Mouse (Mus musculus) heart, postnatal 10 days (tissue): Measurements from ENCODE around the gene Kcnk3. TPM values are rescaled to one million over a fixed set of nuclear protein-coding genes. Genes with fewer than 3 reads are reported as not detected.

Experiments used
- DNase-seq, 2 experiments: peaks; one replicate each; pipeline ENCODE4 v3.0.0; 2021
- intact Hi-C: fragments of 180-260 bp; cut with DNase I; formaldehyde crosslinking; loops from one replicate; pipeline ENCODE4 v1.15.1; 2025
- total RNA-seq, 2 experiments: library from RNA; stranded (reverse); gene quantifications; 2 replicates each; pipeline ENCODE4 v1.2.3; 2021

Gene Kcnk3
- total RNA-seq = 100 to 1,000 TPM; 159 to 183 TPM

DNA sequence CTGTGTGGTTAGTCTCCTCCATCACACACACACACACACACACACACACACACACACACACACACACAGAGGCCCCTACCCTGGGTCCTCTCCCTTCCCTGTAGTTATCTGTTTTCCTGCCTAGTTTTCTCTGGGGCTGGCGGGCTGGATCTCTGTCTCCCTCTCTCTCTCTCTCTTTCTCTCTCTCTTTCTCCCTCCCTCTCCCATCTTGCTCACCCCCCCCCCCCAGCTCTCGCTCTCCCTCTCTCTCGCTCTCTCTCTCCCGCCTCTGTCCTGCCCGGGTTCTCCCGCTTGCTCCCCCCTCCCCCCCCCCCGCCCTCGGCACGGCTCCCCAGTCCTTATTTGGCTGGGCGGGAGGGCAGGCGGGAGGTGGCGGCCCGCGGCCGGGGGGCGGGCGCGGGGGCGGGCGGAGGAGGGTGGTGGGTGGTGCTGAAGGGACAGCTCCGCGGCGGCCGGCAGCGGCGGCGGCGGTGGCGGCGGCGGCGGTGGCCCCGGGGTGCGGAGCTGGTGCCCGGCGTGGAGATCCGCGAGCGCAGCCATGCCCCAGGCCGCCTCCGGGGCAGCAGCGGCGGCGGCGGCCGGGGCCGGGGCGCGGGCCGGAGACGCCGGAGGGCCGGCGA, at the start of gene Kcnk3:
Gene Kcnk3, plus strand, starts transcription at position 490 of the 620 bp plus-strand sequence.
- DNase-seq = peak; percentile 84 to 85
- intact Hi-C loops = loop anchor here (5.0 kb wide), 2 partner anchors 35 to 70 kb away; no protein-coding TSS in a partner anchor

- DNase-seq = no peak
- intact Hi-C loops = no loop called here
These were observed 42.3 kb upstream of the Kcnk3 start, which contains the start of gene Cib4 for GRCm38 (mm10) chr5:30545698-30546097. TSS of gene Cib4 (minus strand) at chr5:30545836.

- intact Hi-C loops = no loop called here
- DNase-seq = no peak
These were observed 39.3 kb upstream of the Kcnk3 start for GRCm38 (mm10) chr5:30548681-30549080.

DNA sequence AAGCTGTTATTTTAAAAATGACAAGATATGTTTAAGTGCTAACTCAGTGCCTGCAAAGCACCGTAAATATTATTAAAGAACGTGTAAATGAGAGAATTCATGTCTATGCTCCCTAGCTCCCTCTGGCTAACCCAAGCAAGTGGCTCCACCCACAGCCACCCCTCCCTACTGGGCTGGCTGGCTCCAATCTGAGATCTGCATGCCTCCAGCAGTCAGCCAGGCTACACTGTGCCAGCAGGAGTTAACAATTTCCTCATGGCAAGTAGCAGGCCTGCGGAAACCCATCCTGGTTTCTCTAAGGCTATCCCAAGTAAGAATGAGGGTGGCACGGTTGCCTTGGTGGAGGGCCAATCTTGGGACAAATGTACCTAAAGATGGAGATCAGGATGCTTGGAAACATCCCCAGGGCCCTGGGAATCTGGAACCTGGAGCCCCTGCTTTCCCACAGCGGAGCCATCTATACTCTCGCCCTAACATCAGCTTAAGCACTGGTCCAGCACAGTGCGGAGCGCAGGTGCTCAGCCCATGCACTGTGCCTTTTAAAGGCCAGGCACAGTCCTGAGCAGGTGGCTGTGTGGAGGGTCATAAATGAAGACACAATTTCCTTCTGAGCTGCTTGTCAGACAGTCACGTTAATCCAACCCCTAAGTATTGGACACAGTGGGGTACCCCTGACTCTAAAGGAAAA, 37.5 kb upstream of the Kcnk3 start:
- peak; percentile 48 to 54 for DNase-seq
- intact Hi-C loops = no loop called here

- intact Hi-C loops = no loop called here
- DNase-seq = no peak
These were observed 36.8 kb upstream of the Kcnk3 start for GRCm38 (mm10) chr5:30551022-30551638.

DNA sequence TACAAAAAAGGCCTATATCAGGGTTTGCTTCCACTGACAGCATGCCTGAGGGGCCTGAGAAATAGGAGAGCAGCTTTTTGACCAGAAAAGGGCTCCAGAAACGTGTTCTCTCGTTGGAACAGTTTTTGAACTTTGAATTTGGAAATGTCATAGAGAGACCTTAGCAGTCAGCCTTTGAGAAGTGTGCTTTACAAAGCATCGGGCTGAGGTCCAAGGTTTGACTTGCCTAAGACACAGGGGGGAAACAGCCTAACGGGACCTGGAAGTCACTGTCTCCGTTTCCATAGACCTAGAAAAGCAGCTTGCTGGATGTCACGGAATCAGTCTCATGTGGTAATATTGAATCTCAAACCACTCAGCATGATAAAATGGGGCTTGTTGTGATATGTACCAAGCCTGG, 36.0 kb upstream of the Kcnk3 start:
- intact Hi-C loops = no loop called here

DNA sequence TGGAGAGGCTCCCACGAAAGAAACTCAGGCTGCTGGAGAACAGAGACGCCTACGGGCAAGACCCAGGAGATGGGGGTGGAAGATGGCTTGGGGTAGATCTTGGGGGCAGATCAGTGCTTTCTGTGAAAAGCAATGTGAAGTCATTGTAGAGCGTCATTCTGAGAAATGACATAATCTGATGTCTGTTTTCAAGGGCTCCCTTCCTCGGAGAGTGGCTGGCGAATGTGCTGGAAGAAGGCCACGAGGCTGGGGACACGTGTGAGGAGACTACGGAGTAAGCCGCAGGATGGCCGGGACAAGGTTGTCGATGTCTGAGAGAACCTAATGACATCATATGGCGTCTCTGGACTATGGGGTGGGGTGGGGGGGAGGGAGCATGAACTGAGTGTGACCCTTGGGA, 34.0 kb upstream of the Kcnk3 start:
- intact Hi-C loops = no loop called here
- DNase-seq = no peak

More for the DNA sequence above, 36.0 kb upstream of the Kcnk3 start:
- no peak for DNase-seq

GRCm38 (mm10) chr5:30554981-30555380, 33.0 kb upstream of the Kcnk3 start:
- intact Hi-C loops = no loop called here

DNA sequence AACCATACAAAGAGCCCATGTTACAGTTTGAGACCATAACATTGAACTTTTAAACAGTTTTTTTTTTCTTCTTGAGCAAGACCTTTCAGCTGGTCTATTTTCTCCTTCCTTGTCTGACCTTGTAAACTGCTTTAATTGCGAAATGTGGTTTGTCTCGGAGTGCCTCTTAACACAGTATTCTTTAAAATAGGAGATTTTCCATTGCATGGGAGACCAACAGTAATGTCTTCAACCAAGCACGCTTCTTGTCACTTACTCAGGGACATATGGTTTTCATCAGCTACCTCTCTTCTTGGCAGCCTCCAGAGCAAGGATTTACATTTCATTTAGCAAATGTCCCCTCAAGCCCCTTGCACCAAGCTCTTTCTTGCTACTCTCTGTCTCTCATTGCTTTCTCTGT, 31.7 kb upstream of the Kcnk3 start:
- no peak for DNase-seq
- intact Hi-C loops = no loop called here

More at GRCm38 (mm10) chr5:30554981-30555380, 33.0 kb upstream of the Kcnk3 start:
- DNase-seq = no peak

DNA sequence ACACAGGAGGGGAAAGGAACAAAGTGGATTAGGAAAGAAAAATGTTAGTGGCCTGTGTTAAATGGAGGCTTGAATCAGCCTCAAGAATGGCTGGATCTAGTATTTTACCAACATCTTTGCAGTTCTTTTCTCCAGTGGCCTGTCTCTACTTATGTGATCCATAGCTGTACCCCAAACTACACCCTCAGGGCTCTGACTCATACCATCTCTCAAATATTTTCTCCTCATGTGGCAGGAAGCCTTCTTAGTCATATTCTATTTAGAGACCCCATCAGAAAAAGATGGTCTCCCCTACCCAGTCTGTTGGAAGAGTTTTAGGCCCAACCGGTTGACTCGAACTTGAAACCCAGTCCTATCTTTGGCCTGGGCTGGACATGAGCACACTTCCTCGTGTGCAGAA, 28.5 kb upstream of the Kcnk3 start:
- DNase-seq = no peak
- intact Hi-C loops = no loop called here

DNA sequence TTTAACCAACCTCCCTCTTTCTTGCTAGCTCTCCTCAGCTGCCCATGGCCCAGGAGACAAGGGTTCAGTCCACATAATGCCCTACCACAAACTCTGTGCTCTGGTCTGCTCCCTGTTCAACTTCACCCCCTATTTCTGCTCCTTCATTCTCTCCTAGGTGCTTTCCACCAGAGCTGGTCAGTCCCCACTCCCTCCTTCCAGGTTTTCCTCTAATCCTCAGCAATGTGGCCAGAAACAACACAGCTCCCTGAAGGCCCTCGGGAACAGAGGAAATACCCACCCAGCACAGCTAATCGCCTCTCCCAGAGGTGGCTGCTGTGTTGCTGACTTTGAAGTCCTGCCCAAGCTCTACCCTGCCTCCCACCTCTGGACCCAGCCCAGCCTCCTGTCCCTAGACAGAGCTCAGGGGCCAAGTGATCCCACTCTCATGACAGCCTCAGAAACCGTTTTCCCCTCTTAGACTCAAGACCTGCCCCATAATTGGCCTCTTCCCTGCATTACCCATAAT, 27.9 kb upstream of the Kcnk3 start:
- DNase-seq = no peak
- intact Hi-C loops = no loop called here

GRCm38 (mm10) chr5:30568479-30568878, 19.5 kb upstream of the Kcnk3 start:
- no peak for DNase-seq
- intact Hi-C loops = no loop called here

DNA sequence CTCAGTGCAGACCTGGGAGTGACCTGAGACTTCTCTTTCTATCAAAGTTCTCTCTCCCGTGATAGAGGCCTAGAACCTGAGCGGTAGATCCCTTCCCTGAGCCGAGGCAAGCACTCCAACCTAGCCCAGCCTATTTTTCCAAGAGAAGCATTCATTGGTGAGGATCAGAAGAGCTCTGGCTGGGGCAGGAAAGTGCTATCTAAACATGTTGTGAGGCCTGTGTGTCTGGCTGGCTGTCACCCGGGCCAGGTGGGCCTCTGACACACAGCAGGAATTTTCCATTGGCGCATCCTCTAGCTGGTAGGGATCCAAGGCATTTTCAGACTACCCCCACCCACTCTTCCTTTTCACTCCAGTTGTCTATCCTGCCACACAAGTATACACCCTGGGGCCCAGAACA, 16.1 kb upstream of the Kcnk3 start:
- DNase-seq = peak in 1 of 2 experiments; percentile 42
- intact Hi-C loops = no loop called here

- peak; percentile 49 to 61 for DNase-seq
- intact Hi-C loops = no loop called here
These were observed 13.6 kb upstream of the Kcnk3 start for GRCm38 (mm10) chr5:30574367-30574766.

- intact Hi-C loops = no loop called here
These were observed 11.7 kb upstream of the Kcnk3 start for GRCm38 (mm10) chr5:30576233-30576632.

DNA sequence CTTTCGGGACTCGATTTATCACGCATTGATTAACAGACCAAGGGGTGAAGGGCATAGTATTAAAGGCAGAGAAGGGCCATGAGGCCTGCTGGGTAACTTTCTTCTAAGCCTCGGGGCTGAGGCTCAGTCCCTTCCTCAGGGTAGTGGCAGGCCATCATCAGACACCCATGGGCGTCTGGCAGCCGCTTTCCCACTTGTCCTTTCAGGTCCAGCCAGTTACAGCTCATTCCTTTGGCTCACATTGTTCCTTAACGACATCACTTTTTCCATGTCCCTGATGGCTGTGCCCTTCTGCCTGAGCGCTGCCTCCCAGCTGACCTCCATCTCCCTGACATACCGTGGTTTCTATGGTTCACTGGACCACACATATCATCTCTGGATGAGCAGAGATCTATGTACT, 10.7 kb upstream of the Kcnk3 start:
- DNase-seq = peak; percentile 62 to 69
- intact Hi-C loops = no loop called here

More at GRCm38 (mm10) chr5:30576233-30576632, 11.7 kb upstream of the Kcnk3 start:
- no peak for DNase-seq

DNA sequence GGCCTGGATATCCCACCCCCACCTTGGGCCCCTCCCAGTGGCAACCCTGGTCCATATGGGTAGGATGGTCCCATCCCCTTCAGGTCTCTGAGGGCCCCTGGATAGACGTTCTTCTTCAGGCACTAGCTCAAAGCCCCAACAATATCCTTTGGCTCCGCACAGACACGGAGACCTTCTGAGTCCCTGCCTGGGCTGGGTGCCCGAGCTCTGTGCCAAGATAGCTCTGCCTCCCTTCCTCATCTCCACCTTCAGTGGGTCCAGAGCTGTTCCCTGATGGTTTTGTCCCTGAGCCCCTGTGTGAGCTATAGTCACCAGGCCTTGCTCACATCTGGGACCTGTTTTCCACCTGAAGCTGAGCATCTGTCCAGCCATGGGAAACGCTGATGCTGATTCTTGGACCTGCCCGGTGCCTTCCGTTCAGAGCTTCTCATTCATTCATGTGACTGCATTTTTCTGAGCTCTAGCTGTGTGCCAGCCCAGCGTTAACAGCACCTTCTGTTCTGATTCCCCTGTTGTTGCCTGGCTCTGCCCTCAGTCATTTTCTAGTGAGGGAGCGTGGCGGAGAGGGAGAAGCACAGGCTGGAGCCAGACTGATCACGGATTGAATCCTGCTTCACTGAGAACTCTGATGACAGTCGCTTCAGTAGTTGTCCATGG, 10.2 kb upstream of the Kcnk3 start:
- peak; percentile 60 to 68 for DNase-seq
- intact Hi-C loops = no loop called here

DNA sequence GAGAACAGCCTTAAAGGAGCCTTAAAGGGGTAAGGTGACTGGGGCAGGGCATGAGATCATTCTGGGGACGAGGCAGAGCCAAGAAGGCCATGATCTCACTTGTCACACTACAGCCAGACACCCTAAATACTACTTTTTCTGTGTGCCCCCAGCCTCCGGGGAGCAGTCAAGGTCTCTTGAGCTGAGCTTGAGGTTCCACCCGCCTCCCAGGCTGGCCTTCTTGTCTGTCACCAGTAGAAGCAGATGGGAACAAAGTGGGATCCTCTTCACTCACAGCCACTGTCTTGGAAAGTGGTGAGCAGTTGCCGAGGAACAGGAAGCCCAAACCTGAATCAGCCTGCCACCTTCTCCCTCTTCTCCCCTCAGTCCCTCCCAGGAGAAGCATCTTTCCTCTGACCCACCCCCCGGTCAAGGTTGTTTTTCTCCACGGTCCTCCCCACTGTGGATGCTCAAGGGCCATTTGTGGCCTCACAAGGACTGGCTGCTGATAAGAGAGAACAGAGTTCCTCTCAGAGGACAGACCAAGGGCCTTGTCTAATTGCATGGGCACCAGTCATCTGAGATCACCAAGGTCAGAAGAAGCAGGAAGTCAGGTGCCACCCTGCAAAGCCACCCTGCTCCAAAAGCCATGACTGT, 9.4 kb upstream of the Kcnk3 start:
- intact Hi-C loops = no loop called here
- peak in 1 of 2 experiments; percentile 7 for DNase-seq

GRCm38 (mm10) chr5:30580725-30581124, 7.2 kb upstream of the Kcnk3 start:
- DNase-seq = no peak
- intact Hi-C loops = no loop called here

GRCm38 (mm10) chr5:30582017-30582416, 6.0 kb upstream of the Kcnk3 start:
- intact Hi-C loops = no loop called here
- peak in 1 of 2 experiments; percentile 13 for DNase-seq
